Mouse (Mus musculus) cerebellum, adult 11 months (tissue): ENCODE results near the gene Dscaml1.

Experiments
- DNase-seq: peaks from one replicate; pipeline ENCODE4 v3.0.0; 2022

Dscaml1 gene

GRCm38 (mm10) chr9:45517993-45518705 lies 91.7 kb downstream of the Dscaml1 start:
- DNase-seq: peak; percentile 55

DNA sequence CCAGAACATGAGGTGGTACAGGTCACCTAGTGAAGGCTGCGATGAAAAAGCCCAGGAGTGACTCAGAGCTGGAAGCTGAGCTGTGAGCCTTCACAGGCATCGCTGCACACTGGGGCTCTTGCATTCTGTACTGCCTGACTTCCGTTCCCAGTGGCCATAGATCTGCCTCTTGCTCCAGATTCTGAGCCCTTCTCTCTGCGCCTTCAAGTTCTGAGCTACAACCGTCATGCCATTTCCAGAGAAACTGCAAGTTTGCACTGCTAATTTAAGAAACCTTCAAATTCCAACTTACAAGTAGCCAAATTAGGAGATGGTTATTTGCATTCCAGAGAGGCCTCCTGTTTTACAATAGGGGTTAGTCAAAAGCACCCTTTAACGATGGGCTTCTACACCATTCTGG lies 93.4 kb downstream of the Dscaml1 start:
- DNase-seq: no peak

GRCm38 (mm10) chr9:45522866-45523265 lies 96.4 kb downstream of the Dscaml1 start:
- no peak for DNase-seq

DNA sequence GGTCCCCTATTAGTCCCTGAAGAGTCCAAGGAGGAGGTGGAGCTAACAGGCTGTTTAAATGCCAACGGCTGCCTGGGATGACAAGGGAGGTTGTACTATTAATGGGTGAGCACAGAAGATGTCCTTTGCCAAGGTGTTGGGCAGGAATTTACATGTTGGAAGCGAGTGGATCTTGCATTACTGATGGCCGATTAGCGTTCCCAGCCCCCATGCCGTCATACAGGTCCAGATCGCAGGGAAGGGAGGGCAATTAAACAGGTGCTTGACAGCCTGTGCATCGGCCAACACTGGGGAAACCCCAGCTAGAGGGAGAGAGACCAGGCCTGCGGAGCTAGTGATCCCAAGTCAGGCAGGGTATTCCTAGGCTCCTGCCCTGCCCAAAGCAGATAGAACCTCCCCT lies 98.1 kb downstream of the Dscaml1 start:
- no peak for DNase-seq

DNA sequence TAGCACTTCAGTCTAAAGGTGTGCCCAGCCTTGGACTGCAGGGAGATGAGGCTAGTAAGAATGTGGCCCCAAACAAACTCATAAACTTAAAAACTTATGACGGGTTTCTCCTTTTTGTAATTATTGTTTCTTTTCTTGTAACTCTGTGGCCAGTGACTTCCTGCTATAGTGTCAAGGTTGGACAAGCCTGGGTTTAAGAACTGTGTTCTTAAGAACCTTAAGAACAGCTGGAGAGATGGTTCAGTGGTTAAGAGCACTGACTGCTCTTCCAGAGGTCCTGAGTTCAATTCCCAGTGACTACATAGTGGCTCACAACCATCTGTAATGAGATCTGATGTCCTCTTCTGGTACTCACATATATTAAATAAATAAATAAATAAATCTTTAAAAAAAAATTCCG lies 106.8 kb downstream of the Dscaml1 start:
- DNase-seq: no peak

GRCm38 (mm10) chr9:45534472-45534988 lies 108.1 kb downstream of the Dscaml1 start:
- DNase-seq: no peak

GRCm38 (mm10) chr9:45537649-45538048 lies 111.2 kb downstream of the Dscaml1 start:
- no peak for DNase-seq

DNA sequence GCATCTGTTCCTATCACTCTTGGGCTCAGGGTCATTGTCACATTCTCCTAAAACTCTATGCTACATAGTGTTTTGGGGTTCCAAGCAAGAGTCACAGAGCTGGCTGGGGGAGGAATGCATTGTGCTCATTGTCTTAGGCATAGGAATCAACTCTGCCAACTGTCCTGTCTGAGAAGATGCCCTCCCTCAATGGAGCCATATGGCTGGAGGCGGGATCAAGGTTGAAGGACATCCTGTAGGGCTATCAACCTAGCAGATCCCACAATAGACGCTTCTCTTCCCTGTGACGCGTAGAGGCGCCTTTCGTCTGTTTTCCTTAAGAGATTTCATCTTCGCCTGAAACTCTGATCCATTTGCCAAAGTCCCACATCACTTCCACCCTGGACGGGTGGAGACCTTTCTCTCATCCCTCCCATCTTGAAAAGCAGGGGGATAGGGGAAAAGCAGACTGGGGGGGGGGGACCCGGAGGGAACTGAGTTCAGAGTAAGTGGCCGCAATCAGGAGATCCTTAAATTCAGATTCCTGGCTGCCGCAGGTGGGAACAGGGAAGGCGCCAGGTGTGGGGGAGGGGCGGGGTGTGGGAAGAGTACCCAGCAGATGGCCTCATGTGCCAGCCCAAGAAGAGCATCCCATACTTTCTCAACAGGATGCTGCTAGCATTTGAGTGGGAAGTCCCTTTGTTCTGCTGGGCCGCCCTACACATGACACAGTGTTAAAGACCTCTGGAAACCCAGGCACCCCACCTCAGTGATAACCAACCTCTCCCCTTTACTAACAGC lies 113.0 kb downstream of the Dscaml1 start:
- DNase-seq: peak; percentile 62

DNA sequence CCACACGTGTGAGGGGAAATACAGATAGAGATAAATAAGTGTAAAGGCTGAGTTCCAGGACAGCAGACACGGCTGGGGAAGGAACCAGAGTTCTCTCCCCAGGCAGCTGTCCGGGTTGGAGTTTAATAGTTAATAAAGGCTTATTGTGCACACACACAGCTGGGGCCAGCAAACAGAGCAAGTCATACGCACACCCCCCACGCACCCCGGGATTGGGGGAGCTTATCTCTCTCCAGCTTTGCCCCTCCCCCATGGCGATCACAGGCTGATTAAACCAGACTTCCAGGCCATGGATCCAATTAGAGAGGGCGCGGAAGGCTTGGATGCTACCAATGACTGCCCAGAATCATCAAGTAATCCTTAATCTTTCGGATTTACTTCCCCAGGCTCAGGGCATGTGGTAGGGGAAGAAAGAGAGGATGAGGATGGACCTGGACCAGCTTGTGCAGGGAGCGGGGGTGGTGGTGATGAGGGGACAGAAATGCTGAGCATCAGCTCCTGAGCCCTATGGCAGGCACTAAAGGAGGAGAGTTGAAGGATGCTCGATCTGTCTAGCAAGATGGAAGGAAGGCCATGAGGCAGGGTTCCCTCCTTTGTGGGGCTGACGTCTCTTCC lies 119.7 kb downstream of the Dscaml1 start:
- no peak for DNase-seq

DNA sequence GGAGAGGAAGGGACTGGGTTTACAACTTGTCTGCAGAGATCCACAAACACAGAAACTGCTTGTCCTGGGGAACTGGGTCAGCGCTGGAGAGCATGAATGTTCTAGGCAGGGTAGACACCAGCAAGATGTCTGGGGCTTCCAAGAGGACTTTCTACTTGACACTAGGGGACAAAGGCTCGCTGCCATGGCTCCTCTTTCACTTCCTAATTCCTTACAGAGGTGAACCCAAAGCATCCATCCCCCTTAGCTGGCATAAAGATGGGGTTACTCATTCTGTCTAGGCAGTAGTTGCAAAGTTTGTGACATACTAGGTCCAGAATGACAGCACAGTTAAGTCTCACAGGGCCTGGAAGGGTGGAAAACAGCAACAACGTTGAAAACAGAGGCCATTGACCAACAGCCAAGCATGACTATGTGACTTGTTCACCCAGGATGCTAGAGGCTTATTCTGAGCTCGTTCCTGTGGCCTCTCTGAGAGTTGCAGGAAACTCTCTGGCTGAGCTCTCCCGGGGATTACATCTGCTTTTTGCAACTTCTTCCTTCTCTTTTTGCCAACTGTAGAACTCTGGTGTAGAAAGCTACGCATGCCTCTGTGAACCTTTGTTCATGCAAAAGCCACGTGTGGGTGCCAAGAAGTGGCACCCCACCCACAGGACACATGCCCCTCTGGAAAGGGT lies 120.6 kb downstream of the Dscaml1 start:
- DNase-seq: no peak

GRCm38 (mm10) chr9:45549796-45550195 lies 123.4 kb downstream of the Dscaml1 start:
- no peak for DNase-seq

- no peak for DNase-seq
Observed at GRCm38 (mm10) chr9:45550210-45550609, 123.8 kb downstream of the Dscaml1 start.

GRCm38 (mm10) chr9:45550662-45551061 lies 124.2 kb downstream of the Dscaml1 start:
- DNase-seq: peak; percentile 74

GRCm38 (mm10) chr9:45555036-45555826 lies 128.8 kb downstream of the Dscaml1 start:
- DNase-seq: no peak

GRCm38 (mm10) chr9:45556882-45557281 lies 130.5 kb downstream of the Dscaml1 start:
- no peak for DNase-seq

GRCm38 (mm10) chr9:45560987-45561386 lies 134.6 kb downstream of the Dscaml1 start:
- DNase-seq: peak; percentile 47

GRCm38 (mm10) chr9:45566843-45567578 lies 140.6 kb downstream of the Dscaml1 start:
- DNase-seq: no peak

DNA sequence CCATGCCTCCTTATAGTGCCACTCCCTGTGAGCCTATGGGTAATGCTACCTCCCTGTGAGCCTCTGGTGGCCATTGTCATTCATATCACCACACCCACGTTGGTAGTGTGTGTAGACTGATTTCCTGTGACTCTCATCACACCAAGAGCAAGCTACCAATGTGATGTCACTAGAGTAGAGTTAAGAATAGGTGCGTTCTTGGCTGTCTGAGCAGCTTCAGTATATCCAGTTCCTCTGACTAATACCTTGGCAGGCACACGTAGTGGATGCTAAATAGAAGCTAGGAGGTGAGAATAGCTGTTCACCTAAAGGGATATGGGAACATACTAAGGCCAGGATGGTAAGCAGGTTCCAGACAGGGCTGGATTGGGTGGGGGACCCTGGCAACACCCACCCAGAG lies 143.3 kb downstream of the Dscaml1 start:
- DNase-seq: no peak

- no peak for DNase-seq
Observed at GRCm38 (mm10) chr9:45570346-45570745, 143.9 kb downstream of the Dscaml1 start.

- no peak for DNase-seq
Observed at GRCm38 (mm10) chr9:45572787-45573492, 146.5 kb downstream of the Dscaml1 start.

DNA sequence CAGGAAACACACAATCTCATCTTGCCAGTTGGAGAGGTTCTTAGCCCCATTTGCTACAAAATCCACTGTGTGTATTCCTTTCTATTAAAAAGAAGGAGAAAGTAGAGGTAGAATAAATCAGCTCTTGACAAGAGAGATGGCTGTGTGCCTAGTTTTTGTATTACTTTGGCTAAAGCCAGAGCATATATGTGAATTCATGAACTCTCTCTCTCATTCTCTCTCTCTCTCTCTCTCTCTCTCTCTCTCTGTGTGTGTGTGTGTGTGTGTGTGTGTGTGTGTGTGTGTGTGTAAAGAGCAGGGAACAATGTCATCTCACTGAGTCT lies 147.0 kb downstream of the Dscaml1 start:
- no peak for DNase-seq
